In genomic region chr3:83222125-83222524, GRCm38 (mm10) we compare ENCODE assay signal across 9 mouse cellular contexts.
DNase-seq lines count a peak whose midpoint lies in the region; ATAC-seq and TF ChIP-seq lines count a peak whose summit lies in the region.
"Had no signal": no experiment of that assay in that cellular context is flagged by ENCODE, and none has a peak within 500 bp of the region (broad histone marks: within the 10 kb centered on the region; RNA-seq: fewer than 3 reads in every experiment).

No protein-coding gene starts in this region.

- TF ChIP-seq POLR2A in heart, adult 2 months (IDR thresholded peaks at IDR 0.05; ENCODE audit: insufficient read depth, low read depth, low read length) = no peak

- TF ChIP-seq EP300 in heart, adult 2 months (IDR thresholded peaks at IDR 0.05; ENCODE audit: insufficient read depth, low read depth, low read length) = no peak

- no peak overlapping the region for H3K27ac ChIP-seq in heart, adult 2 months
- H3K27ac ChIP-seq in layer of hippocampus, adult 2 months = peak overlapping the region; percentile 19; the same call in 1 of the 2 replicates
- H3K27ac ChIP-seq: heart, embryonic 15.5 days had no signal

- no peak for ATAC-seq in CD4-positive, CD25-positive, alpha-beta regulatory T cell, adult 4 months

- DNase-seq in heart, adult 2 months = no peak
- no peak for DNase-seq in heart, postnatal 36 days
- peak; percentile 44 to 64 for DNase-seq in adrenal gland, postnatal 36 days
- DNase-seq in layer of hippocampus, adult 2 months (ENCODE audit: low spot score in 2 of 2) = peak; percentile 46 to 63
- peak; percentile 79 for DNase-seq in lung, postnatal 36 days
- no peak for DNase-seq in ovary, postnatal 10 days (ENCODE audit: low spot score)
- DNase-seq in cerebellum, adult 11-12 months = no peak

- H3K4me3 ChIP-seq in heart, adult 2 months = no peak overlapping the region
- H3K4me3 ChIP-seq in layer of hippocampus, adult 2 months = no peak overlapping the region
- H3K4me3 ChIP-seq: heart, embryonic 15.5 days had no signal

- H3K9ac ChIP-seq in heart, adult 2 months (ENCODE audit: low read depth, low read length) = no peak overlapping the region
- H3K9ac ChIP-seq: heart, embryonic 15.5 days had no signal

- peak; percentile 54 for TF ChIP-seq CTCF in heart, adult 2 months (IDR thresholded peaks at IDR 0.05)
- TF ChIP-seq CTCF in layer of hippocampus, adult 2 months (conservative IDR thresholded peaks at IDR 0.05) = peak; percentile 79

- no peaks in the 10 kb centered on the region for H3K36me3 ChIP-seq in heart, adult 2 months (ENCODE audit: control insufficient read depth, insufficient read depth, low read length)
- H3K36me3 ChIP-seq: heart, embryonic 15.5 days had no signal

- H3K4me1 ChIP-seq in heart, adult 2 months (ENCODE audit: control insufficient read depth, insufficient read depth, low read length) = no peaks in the 10 kb centered on the region
- H3K4me1 ChIP-seq: heart, embryonic 15.5 days had no signal

- WGBS in heart, adult 2 months = 33% methylated on average over 5 of the region's 5 CpGs

- intact Hi-C loops in heart, adult 2 months (cut with DNase I) = loop anchor here (2.0 kb wide), 1 partner anchor 113 kb away; no protein-coding TSS in a partner anchor
- intact Hi-C loops in heart, postnatal 36 days (cut with DNase I) = loop anchor here (2.0 kb wide), 1 partner anchor 111 kb away; no protein-coding TSS in a partner anchor

- no peaks in the 10 kb centered on the region for H3K79me2 ChIP-seq in heart, adult 2 months (replicated peaks; ENCODE audit: control insufficient read depth, insufficient read depth, low read length)

- no peaks in the 10 kb centered on the region for H3K27me3 ChIP-seq in heart, adult 2 months (ENCODE audit: control insufficient read depth, insufficient read depth, low read length)
- H3K27me3 ChIP-seq: heart, embryonic 15.5 days had no signal

Comparison
In these comparisons a context has a peak if more than half of its experiments do, and no peak if none do; other contexts are left out.
1. DNase-seq: peak in adrenal gland, postnatal 36 days (2 of 2), layer of hippocampus, adult 2 months (2 of 2) and lung, postnatal 36 days (single experiment); none in heart, adult 2 months (0 of 2), heart, postnatal 36 days (0 of 2), ovary, postnatal 10 days (single experiment) and cerebellum, adult 11-12 months (single experiment).